Mouse (Mus musculus) forebrain, embryonic 16.5 days (tissue): ENCODE data around the gene Mkks. TPM values are rescaled to one million over a fixed set of nuclear protein-coding genes. Genes with fewer than 3 reads are reported as not detected.

Source experiments
- polyA plus RNA-seq: library from polyadenylated mRNA; unstranded; fragments of >200 nt; fragmentation: Nextera tagmentation; extraction: Ambion mirVana; gene quantifications from 2 replicates; pipeline ENCODE4 v1.2.1, GENCODE M21; 2015

Gene Mkks
- polyA plus RNA-seq, 1 experiment from 2014 or later: 13.3 TPM

Other genes with a start within 250 kb of the Mkks start
- gene Snap25, start 177.9 kb downstream of the Mkks start, polyA plus RNA-seq: 134 and 169 TPM in 2 replicates
- 21.2 and 24.6 TPM in 2 replicates for gene AL731706.2, start 5.7 kb downstream of the Mkks start, polyA plus RNA-seq
- 12.4 and 12.6 TPM in 2 replicates for gene Slx4ip, start 171 bp downstream of the Mkks start, polyA plus RNA-seq
- 22.3 and 23.3 TPM in 2 replicates for gene AL731706.1, start within 50 bp of the Mkks start, polyA plus RNA-seq
- 8.9 and 12.4 TPM in 2 replicates for gene Jag1, start 225.3 kb upstream of the Mkks start, polyA plus RNA-seq